Mouse (Mus musculus) hindbrain, embryonic 15.5 days (tissue): ENCODE measurements around the gene Rbms1. TPM values are rescaled to one million over a fixed set of nuclear protein-coding genes. Genes with fewer than 3 reads are reported as not detected.

Experiments
- ATAC-seq: fragments of 200-750 bp; cut with Nextera tagmentation; 2 replicates; pipeline ENCODE4 v1.8.0; 2017; ENCODE audit warnings: low read depth, moderate number of reproducible peaks, moderate TSS enrichment; ENCODE audit not compliant: low FRiP score
- H3K27ac ChIP-seq: fragments of 300-500 bp; sonication (generic); replicated peaks from 2 replicates; pipeline ENCODE4 v1.5.1; 2015; ENCODE audit warnings: mild to moderate bottlenecking, inconsistent platforms
- H3K27me3 ChIP-seq: fragments of 300-500 bp; sonication (generic); 2 replicates; pipeline ENCODE4 v1.6.1; 2015; ENCODE audit warnings: control low read depth, inconsistent platforms
- H3K36me3 ChIP-seq: fragments of 300-500 bp; sonication (generic); 2 replicates; pipeline ENCODE4 v1.6.1; 2015; ENCODE audit warnings: control low read depth, inconsistent platforms
- H3K4me1 ChIP-seq: fragments of 300-500 bp; sonication (generic); replicated peaks from 2 replicates; pipeline ENCODE4 v1.6.1; 2015; ENCODE audit warnings: control low read depth, inconsistent platforms
- H3K4me2 ChIP-seq: fragments of 300-500 bp; sonication (generic); 2 replicates; pipeline ENCODE4 v1.6.1; 2015; ENCODE audit warnings: moderate library complexity, mild to moderate bottlenecking, inconsistent platforms
- H3K4me3 ChIP-seq: fragments of 300-500 bp; sonication (generic); 2 replicates; pipeline ENCODE4 v1.5.1; 2015; ENCODE audit warnings: mild to moderate bottlenecking, inconsistent platforms
- H3K9ac ChIP-seq: fragments of 300-500 bp; sonication (generic); 2 replicates; pipeline ENCODE4 v1.6.1; 2015; ENCODE audit warnings: inconsistent platforms
- H3K9me3 ChIP-seq: fragments of 300-500 bp; sonication (generic); 2 replicates; pipeline ENCODE4 v1.6.1; 2016; ENCODE audit warnings: control low read depth, inconsistent platforms
- WGBS: fragments of 180-500 bp; shearing (Covaris S2); methylation state at CpG from one replicate; pipeline ENCODE4 v1.1.7; 2015; 5-methylcytosine and 5-hydroxymethylcytosine counted together
- polyA plus RNA-seq: library from polyadenylated mRNA; unstranded; fragments of >200 nt; fragmentation: Nextera tagmentation; extraction: Ambion mirVana; gene quantifications from 2 replicates; pipeline ENCODE4 v1.2.1, GENCODE M21; 2015

Gene Rbms1
- polyA plus RNA-seq = 75.9 and 77.7 TPM in 2 replicates

- H3K9me3 ChIP-seq = no peaks in the 10 kb centered on the region
- no peaks in the 10 kb centered on the region for H3K36me3 ChIP-seq
- ATAC-seq = peak; percentile 82
- H3K4me1 ChIP-seq = peaks cover 24% of the 10 kb centered on the region
- H3K27me3 ChIP-seq = no peaks in the 10 kb centered on the region
- H3K4me3 ChIP-seq = peak within 1 kb of the TSS; percentile 77
- H3K9ac ChIP-seq = peak within 1 kb of the TSS; percentile 79
- H3K4me2 ChIP-seq = peak within 1 kb of the TSS; percentile 76
- H3K27ac ChIP-seq = peak within 1 kb of the TSS; percentile 96
- under 1% methylated on average over 48 of the region's 51 CpGs for WGBS
These were observed at the start of gene Rbms1 for GRCm38 (mm10) chr2:60962671-60963421. TSS of gene Rbms1 (minus strand) at chr2:60963192.

DNA sequence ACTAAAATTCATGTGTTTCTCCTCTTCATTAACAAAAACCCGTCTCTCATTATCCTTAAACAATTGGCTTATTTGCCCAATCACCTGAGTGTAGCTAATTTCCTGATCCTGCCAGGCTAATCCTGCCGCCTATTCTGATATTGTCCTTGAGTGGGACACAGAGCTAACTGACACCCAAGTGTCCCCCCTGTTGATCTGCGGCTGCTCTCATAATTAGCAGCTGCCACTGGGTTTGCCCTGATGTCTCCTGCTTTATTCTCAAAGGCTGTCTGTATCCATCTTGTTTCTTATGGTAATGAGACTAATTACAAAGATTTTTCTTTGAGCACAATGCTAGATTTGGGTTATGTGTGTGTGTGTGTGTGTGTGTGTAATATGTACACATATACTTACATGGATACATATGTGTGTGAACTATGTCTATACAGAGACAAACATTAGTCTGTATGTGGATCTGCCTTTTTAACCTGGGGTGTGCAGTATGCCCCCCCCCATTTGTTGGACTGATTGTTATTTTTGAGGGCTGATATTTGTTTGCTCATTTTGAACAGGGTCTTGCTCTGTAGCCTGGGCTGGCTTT, 49.3 kb upstream of the Rbms1 start:
- ATAC-seq = peak; percentile 42; the same call in 1 of the 2 replicates
- no peak overlapping the region for H3K27ac ChIP-seq
- H3K4me3 ChIP-seq = no peak overlapping the region
- H3K9me3 ChIP-seq = no peaks in the 10 kb centered on the region
- H3K4me2 ChIP-seq = no peak overlapping the region
- no peaks in the 10 kb centered on the region for H3K36me3 ChIP-seq
- WGBS = 29% methylated on average over 3 of the region's 3 CpGs
- H3K4me1 ChIP-seq = no peaks in the 10 kb centered on the region
- no peak overlapping the region for H3K9ac ChIP-seq
- H3K27me3 ChIP-seq = no peaks in the 10 kb centered on the region

DNA sequence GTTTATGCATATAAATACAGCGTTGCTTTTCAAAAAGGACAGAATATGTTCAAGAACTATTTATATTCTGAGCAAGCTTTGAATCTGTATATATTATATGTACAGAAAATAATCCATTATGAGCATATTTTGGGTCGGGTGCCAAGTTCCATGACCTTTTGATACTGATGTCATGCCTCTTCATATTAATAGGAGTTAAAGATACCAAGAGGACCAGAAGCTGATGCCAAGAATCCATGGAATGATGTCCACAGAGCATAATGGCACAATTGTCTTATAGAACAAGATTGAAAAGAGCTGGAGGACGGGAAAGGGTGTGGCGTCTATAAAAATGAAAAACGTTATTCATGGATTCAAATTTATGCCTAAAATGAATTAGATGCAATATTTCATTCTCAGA, 23.3 kb upstream of the Rbms1 start:
- Histone ChIP-seq H3K9ac (no peak overlapping the region), H3K27ac (no peak overlapping the region), H3K4me3 (no peak overlapping the region), H3K36me3 (no peaks in the 10 kb centered on the region), H3K9me3 (no peaks in the 10 kb centered on the region), H3K27me3 (no peaks in the 10 kb centered on the region), H3K4me1 (no peaks in the 10 kb centered on the region), H3K4me2 (no peak overlapping the region)
- WGBS = 75% methylated on average over 5 of the region's 5 CpGs
- no peak for ATAC-seq

DNA sequence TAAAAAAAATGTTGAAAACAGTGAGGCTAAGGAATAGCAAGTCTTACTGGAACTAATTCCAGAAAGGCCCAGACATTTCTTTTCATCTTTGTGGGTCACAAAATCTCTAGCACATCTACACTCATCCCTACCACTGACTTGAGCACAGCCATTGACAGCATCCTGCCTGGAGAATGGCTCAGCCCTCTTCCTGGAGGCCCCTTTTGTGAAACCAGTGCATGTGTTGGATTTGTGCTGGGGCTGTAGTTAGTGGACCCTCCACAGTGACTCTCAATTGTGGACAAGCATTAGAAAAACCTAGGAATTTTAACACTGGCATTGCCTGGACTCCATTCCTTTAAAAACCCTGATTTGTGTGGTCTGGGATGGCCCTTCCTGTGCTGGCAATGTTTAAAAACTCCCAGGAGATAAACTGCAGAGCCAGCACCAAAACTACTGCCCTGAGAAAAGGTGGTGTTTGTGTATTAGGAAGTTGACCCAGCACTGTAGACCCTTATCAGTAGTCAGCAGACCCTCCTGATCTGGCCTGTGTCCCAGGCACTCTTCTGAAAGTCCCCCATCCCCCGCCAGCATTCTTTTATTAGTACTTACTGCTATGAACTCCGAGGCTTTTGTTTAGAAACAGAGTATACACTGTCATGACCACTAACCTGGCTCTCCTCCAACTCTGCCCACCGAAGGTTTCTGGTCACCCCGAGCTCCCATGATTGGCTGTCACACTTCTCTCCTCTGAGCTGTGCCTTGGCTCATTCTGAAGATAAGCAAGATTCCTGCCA, 15.7 kb upstream of the Rbms1 start:
- no peak overlapping the region for H3K4me2 ChIP-seq
- WGBS = 22% methylated on average over 4 of the region's 4 CpGs
- H3K36me3 ChIP-seq = no peaks in the 10 kb centered on the region
- H3K4me1 ChIP-seq = no peaks in the 10 kb centered on the region
- ATAC-seq = peak; percentile 89
- no peak overlapping the region for H3K4me3 ChIP-seq
- H3K27ac ChIP-seq = peak overlapping the region; percentile 45; the same call in 1 of the 2 replicates
- H3K27me3 ChIP-seq = no peaks in the 10 kb centered on the region
- H3K9me3 ChIP-seq = no peaks in the 10 kb centered on the region
- H3K9ac ChIP-seq = no peak overlapping the region

DNA sequence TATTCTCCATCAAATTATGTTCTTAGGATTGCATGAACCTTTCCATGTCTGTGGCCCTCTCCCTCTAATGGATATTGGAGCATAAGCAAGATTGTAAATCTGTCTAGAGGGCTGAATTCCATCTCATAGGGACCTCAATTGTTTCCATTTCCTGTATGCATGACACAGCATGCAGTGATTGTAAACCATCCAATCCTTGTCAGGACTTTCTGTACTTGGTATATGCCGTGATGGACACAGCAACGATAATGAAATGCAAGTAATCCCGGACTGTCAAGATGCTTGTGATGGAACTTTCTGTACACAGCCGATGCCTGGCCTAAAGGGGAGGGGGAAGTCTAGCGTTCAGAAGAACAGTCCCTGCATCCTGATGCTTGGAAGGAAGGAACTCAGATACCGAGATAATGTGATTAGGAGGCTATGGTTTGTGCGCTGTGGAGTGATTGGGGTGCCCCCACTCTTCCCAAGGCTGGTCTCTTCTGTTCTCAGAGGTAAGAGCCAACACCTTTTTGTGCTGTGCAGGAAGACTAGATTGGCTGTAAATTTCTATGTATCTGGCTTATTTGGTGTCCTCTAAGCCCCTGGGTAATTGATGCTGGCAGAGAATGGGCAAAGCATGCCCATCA, 9.3 kb upstream of the Rbms1 start:
- no peak overlapping the region for H3K4me3 ChIP-seq
- H3K9ac ChIP-seq = no peak overlapping the region
- no peak for ATAC-seq
- no peak overlapping the region for H3K4me2 ChIP-seq
- H3K36me3 ChIP-seq = no peaks in the 10 kb centered on the region
- no peak overlapping the region for H3K27ac ChIP-seq
- no peaks in the 10 kb centered on the region for H3K27me3 ChIP-seq
- WGBS = 86% methylated on average over 7 of the region's 7 CpGs
- H3K4me1 ChIP-seq = no peaks in the 10 kb centered on the region
- no peaks in the 10 kb centered on the region for H3K9me3 ChIP-seq

GRCm38 (mm10) chr2:60963616-60964015, 624 bp upstream of the Rbms1 start:
- peak overlapping the region; percentile 96 for H3K27ac ChIP-seq
- peak overlapping the region; percentile 77 for H3K4me3 ChIP-seq
- H3K36me3 ChIP-seq = no peaks in the 10 kb centered on the region
- H3K4me2 ChIP-seq = peak overlapping the region; percentile 76
- no peak for ATAC-seq
- 6% methylated on average over 5 of the region's 5 CpGs for WGBS
- H3K9me3 ChIP-seq = no peaks in the 10 kb centered on the region
- no peaks in the 10 kb centered on the region for H3K27me3 ChIP-seq
- peaks cover 24% of the 10 kb centered on the region for H3K4me1 ChIP-seq
- H3K9ac ChIP-seq = peak overlapping the region; percentile 79

DNA sequence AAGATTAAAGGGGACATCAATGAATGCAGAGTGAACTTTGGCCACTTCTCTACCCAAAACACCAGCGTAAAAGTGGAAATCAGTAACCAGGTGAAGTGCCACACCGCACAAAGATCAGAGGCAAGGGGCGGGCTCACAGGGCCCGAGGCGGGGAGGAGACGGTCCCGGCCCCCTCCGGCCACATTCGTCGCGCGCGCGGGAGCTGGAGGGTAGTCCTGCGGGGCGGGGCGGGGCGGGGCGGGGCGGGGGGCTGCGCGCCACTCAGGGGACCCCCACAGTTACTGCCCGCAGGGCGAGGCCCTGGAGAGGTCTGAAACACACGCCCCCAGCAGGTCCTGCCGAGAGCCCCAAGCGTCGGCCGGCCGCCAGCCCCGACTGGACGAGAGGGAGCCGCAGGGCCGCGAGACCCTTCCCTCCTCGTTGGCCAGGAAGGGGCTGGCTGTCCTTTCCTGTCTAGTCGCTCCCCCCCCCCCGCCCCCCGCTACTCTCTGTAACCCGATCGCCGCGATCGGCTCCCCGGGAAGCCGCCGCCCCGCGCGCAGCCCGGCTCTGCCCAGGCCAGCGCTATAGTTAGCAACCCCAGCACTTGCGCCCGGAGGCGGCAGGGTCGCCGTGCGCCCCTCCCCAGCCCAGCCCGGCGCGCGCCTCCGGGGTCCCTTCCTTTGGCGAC, 856 bp downstream of the Rbms1 start:
- H3K4me1 ChIP-seq = peaks cover 24% of the 10 kb centered on the region
- H3K4me2 ChIP-seq = peak overlapping the region; percentile 76
- H3K4me3 ChIP-seq = peak overlapping the region; percentile 77
- H3K9ac ChIP-seq = peak overlapping the region; percentile 79
- peak overlapping the region; percentile 96 for H3K27ac ChIP-seq
- H3K27me3 ChIP-seq = no peaks in the 10 kb centered on the region
- peak; percentile 76 for ATAC-seq
- H3K36me3 ChIP-seq = no peaks in the 10 kb centered on the region
- under 1% methylated on average over 50 of the region's 64 CpGs for WGBS
- H3K9me3 ChIP-seq = no peaks in the 10 kb centered on the region

- H3K4me3 ChIP-seq = peak overlapping the region; percentile 77
- H3K27me3 ChIP-seq = no peaks in the 10 kb centered on the region
- peak overlapping the region; percentile 79 for H3K9ac ChIP-seq
- H3K4me2 ChIP-seq = peak overlapping the region; percentile 76
- peak overlapping the region; percentile 96 for H3K27ac ChIP-seq
- no peak for ATAC-seq
- H3K36me3 ChIP-seq = no peaks in the 10 kb centered on the region
- H3K9me3 ChIP-seq = no peaks in the 10 kb centered on the region
- peaks cover 24% of the 10 kb centered on the region for H3K4me1 ChIP-seq
- WGBS = 44% methylated on average over 5 of the region's 5 CpGs
These were observed 1.7 kb downstream of the Rbms1 start for GRCm38 (mm10) chr2:60961281-60961680.

- WGBS = 54% methylated on average over 3 of the region's 3 CpGs
- no peaks in the 10 kb centered on the region for H3K9me3 ChIP-seq
- H3K9ac ChIP-seq = no peak overlapping the region
- no peak overlapping the region for H3K4me3 ChIP-seq
- no peaks in the 10 kb centered on the region for H3K27me3 ChIP-seq
- H3K4me1 ChIP-seq = no peaks in the 10 kb centered on the region
- 0 out of 2 replicates have a peak, but pooled peaks cover 3% of the 10 kb centered on the region for H3K36me3 ChIP-seq
- H3K27ac ChIP-seq = no peak overlapping the region
- no peak overlapping the region for H3K4me2 ChIP-seq
- ATAC-seq = no peak
These were observed 14.8 kb downstream of the Rbms1 start for GRCm38 (mm10) chr2:60948241-60948640.

DNA sequence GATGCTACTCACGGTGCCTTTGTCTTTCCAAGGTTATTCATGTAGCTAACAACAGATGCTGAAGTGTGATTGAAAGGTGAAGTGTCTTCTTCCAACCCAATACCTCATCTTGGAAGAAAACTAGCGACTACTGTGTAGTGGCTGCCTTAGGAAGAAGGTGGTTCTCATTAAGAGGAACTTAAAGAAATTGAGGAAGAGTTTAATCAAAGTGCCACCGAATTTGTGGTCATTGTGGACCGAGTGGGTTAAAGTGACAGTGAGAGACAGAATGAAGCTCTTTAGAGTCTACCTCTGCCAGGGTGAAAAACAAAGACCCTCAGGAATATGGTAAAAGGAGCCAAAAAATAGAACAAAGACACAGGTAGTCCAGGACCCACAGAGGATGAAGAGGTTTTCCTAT, 15.2 kb downstream of the Rbms1 start:
- 89% methylated on average over 4 of the region's 4 CpGs for WGBS
- no peak for ATAC-seq
- no peaks in the 10 kb centered on the region for H3K27me3 ChIP-seq
- H3K36me3 ChIP-seq = 0 out of 2 replicates have a peak, but pooled peaks cover 3% of the 10 kb centered on the region
- no peak overlapping the region for H3K27ac ChIP-seq
- H3K4me1 ChIP-seq = no peaks in the 10 kb centered on the region
- no peaks in the 10 kb centered on the region for H3K9me3 ChIP-seq
- no peak overlapping the region for H3K4me3 ChIP-seq
- no peak overlapping the region for H3K9ac ChIP-seq
- H3K4me2 ChIP-seq = no peak overlapping the region

GRCm38 (mm10) chr2:60940454-60940961, 22.5 kb downstream of the Rbms1 start:
- ATAC-seq = peak; percentile 56; the same call in 1 of the 2 replicates
- H3K4me2 ChIP-seq = peak overlapping the region; percentile 29

More at GRCm38 (mm10) chr2:60940454-60940961, 22.5 kb downstream of the Rbms1 start:
- peaks cover 8% of the 10 kb centered on the region; the same call in 1 of the 2 replicates for H3K4me1 ChIP-seq
- H3K27me3 ChIP-seq = no peaks in the 10 kb centered on the region
- WGBS = 59% methylated on average over 8 of the region's 8 CpGs
- H3K27ac ChIP-seq = no peak overlapping the region
- no peak overlapping the region for H3K9ac ChIP-seq
- H3K9me3 ChIP-seq = no peaks in the 10 kb centered on the region
- H3K36me3 ChIP-seq = 0 out of 2 replicates have a peak, but pooled peaks cover 3% of the 10 kb centered on the region
- H3K4me3 ChIP-seq = no peak overlapping the region
